Mouse (Mus musculus) lung, adult 2 months (tissue): ENCODE measurements around the gene Slc6a4.

Experiments used
- CTCF ChIP-seq: fragments of 200-500 bp; IDR thresholded peaks from 2 replicates; pipeline ENCODE4 v1.5.1; 2011; ENCODE audit warnings: mild to moderate bottlenecking, low read length, control low read depth; ENCODE audit not compliant: insufficient read depth
- POLR2A ChIP-seq: fragments of 200-500 bp; IDR thresholded peaks from 2 replicates; pipeline ENCODE4 v1.6.1; 2011; ENCODE audit warnings: low read depth, mild to moderate bottlenecking, control low read depth, low read length, borderline replicate concordance; ENCODE audit errors: extremely low read depth

- TF ChIP-seq CTCF (no peak), POLR2A (no peak)
These were observed 28.1 kb upstream of the Slc6a4 start for GRCm38 (mm10) chr11:76970328-76970727.
